Mouse (Mus musculus) left cerebral cortex, postnatal 25 days (tissue): ENCODE results near the gene Psen1. TPM values are rescaled to one million over a fixed set of nuclear protein-coding genes. Genes with fewer than 3 reads are reported as not detected.

Experiments
- DNase-seq, 2 experiments: peaks; one replicate each; pipeline ENCODE4 v3.0.0; 2022; ENCODE audit warnings: low spot score in 2 of 2, mixed read lengths in 1 of 2
- intact Hi-C: fragments of 180-260 bp; cut with DNase I; formaldehyde crosslinking; loops from one replicate; pipeline ENCODE4 v1.15.1; 2025
- total RNA-seq, 2 experiments: library from RNA; stranded (reverse); gene quantifications; 2 replicates each; pipeline ENCODE4 v1.2.3; 2021

Gene Psen1
- total RNA-seq, 2 experiments from 2014 or later = 64.9 to 68.1 TPM

DNA sequence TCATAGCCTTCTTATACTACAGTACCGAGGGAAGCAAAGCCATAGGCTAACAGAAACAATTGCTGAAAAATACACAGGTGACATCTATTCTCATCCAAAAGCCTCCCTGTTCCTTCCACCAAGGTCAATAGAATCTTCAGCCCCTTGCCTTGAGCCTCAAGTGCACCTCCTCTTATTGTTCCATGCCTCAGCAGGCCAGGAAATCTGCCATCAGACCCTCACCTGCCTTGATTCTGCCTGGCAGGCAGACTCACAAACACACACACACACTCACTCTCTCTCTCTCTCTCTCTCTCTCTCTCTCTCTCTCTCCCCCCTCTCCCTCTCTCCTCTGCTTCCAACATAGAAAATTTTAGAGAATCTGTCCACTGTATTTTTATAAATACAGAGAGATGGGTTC is 31.5 kb downstream of the Psen1 start:
- intact Hi-C loops = no loop called here
- DNase-seq = no peak

DNA sequence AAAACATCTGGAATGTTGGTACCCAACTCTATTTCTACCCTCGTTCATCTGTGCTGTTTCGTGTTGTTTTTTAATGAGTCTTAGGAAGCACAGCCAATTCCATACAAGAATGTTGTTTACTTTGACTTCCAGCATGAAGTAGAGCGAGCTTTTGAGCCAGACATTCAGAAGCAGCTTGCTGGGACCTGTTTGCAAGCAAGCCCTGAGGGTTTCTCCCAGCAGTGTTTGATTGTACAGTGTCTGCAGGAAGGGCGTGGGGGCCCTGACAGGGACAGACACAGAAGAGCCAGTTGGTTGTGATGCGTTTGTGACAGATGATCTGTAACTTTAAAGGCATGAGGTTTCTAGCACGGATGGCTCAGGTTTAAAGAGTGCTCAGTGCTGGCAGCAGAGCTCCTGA is 33.3 kb downstream of the Psen1 start:
- DNase-seq = no peak
- intact Hi-C loops = no loop called here

DNA sequence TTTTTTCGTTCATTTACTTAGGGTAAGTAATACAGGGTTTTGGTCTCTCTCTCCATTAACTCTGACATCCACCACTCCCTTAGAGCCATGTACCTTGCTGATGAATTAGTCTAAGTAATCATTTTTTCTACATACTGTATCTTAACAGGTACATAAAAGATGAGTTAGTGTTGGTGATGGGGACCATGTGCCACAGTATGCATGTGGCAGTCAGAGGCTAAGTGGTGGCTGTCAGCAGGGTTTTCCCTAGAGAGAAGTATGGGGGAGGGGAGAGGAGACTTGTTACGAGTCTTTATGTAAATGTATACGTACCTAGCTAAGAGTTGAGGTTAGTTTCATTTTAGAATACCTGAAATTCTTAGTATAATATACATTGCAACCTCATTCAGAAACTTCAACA is 35.1 kb downstream of the Psen1 start:
- no peak for DNase-seq
- intact Hi-C loops = no loop called here

- DNase-seq = peak in 1 of 2 experiments; percentile 49
- intact Hi-C loops = no loop called here
Observed at GRCm38 (mm10) chr12:83726510-83727308, 38.8 kb downstream of the Psen1 start.

DNA sequence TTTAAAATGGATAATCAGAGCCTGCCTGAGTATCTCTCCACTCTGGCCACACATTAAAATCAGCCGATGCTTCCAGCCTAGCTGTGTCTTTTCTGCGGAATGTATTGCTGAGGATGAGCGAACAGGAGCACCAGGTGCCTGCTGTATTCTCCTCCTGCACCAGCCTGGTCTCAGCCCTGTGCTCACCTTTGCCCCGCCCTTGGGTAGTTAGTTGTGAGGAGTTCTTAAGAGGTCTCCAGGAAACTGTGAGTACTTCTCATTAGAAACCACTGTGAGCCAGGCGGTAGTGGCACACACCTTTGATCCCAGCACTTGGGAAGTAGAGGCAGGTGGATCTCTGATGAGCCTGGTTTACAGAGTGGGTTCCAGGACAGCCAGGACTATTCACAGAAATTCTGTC is 44.3 kb downstream of the Psen1 start:
- intact Hi-C loops = no loop called here

DNA sequence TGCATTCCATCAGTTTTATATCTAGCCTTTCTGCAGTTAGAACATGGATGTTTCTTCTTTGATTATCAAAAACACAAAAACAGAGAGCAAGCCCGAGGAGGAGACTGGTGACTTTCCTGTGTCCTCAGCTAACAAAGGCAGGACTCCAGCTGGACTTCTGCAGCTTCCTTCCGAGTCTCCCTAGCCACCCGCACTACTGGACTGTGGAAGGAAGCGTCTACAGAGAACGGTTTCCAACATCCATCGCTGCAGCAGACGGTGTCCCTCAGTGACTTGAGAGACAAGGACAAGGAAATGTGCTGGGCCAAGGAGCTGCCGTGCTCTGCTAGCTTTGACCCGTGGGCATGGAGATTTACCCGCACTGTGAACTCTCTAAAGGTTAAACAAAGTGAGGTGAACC is 46.1 kb downstream of the Psen1 start:
- intact Hi-C loops = no loop called here
- no peak for DNase-seq

More for the DNA sequence above, 44.3 kb downstream of the Psen1 start:
- DNase-seq = no peak

DNA sequence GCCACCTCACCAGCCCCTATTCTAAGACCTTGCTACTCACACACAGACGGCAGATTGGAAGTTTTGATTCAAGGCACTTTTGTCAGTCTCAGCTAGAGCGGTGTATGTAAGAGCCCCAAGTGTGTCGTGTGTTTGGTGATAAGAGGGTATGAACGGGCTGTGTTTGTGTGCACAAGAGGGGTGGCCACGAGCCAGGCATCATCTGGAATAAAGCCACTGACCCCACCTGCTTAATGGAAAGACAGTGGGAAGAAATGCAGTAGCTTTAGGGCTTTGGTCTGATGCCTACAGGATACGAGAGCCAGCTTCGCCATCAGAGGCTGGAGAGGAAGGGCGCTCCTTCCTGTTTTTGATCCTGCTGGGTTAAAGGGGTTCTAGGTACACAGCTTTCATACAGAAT is 48.3 kb downstream of the Psen1 start:
- intact Hi-C loops = no loop called here
- DNase-seq = no peak

GRCm38 (mm10) chr12:83738651-83739050 is 50.7 kb downstream of the Psen1 start:
- intact Hi-C loops = no loop called here
- no peak for DNase-seq

- DNase-seq = no peak
- intact Hi-C loops = no loop called here
Observed at GRCm38 (mm10) chr12:83741722-83742121, 53.8 kb downstream of the Psen1 start.

GRCm38 (mm10) chr12:83742834-83743233 is 54.9 kb downstream of the Psen1 start:
- DNase-seq = no peak
- intact Hi-C loops = no loop called here

- intact Hi-C loops = no loop called here
- DNase-seq = no peak
Observed at GRCm38 (mm10) chr12:83743712-83744111, 55.8 kb downstream of the Psen1 start.

DNA sequence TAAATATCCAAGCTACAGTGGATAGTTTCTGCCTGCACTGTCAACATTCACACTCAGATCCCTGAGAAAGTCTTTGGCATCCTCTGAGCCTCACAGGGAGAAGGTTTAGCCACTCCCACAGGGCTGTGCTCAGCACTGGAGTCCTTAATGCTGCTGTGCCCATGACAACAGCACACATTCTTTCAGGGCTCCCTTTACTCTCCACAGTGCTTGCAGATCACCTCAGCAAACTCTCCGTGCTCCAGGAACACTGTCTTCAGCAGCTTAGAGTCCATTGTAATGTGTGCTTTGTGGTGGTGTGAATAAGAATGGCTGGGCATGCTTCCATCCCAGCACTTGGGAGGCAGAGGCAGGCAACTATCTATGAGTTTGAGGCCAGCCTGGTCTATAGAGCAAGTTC is 61.2 kb downstream of the Psen1 start:
- intact Hi-C loops = no loop called here
- no peak for DNase-seq

- no peak for DNase-seq
- intact Hi-C loops = no loop called here
Observed at GRCm38 (mm10) chr12:83752495-83752894, 64.5 kb downstream of the Psen1 start.

DNA sequence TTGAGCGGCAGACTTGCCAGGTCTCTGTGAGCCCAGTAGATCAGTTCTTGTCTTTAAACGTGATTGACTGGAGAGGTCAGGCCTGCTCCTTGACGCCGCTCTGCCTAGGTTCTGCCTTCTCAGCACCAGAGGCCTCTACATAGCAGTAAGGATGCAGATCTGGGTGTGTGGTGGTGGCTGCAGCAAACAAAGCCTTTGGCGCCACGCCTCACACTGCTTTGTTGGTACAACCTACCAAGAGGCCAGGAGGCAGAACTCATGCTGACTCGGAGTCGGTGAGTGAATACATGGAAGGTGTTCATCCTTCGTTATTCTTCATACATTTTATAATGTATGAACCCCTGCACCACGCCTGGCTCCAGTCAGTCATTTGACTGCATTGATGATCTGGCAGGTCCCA is 70.8 kb downstream of the Psen1 start:
- intact Hi-C loops = no loop called here
- DNase-seq = no peak

- intact Hi-C loops = no loop called here
Observed at GRCm38 (mm10) chr12:83760201-83760600, 72.2 kb downstream of the Psen1 start.

DNA sequence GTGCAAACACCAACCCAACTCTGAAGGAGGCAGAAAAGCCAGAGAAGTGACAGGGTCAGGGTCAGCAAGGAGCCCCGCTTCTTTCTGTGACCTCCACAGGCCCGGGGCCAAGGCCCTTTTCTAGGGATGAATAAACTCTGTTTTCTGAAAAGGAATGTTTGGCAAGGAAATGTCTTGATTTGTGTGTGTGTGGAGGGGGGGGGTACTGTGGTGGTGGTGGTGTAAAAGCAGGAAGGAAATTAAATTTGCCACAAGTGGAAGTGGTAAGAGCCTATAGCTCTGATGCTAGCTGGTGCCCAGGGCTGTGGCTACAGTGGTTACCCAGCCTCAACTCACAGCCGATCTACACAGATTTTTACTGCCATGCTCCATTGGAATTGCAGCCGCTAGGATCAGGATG is 74.8 kb downstream of the Psen1 start:
- intact Hi-C loops = no loop called here
- no peak for DNase-seq

More at GRCm38 (mm10) chr12:83760201-83760600, 72.2 kb downstream of the Psen1 start:
- no peak for DNase-seq

DNA sequence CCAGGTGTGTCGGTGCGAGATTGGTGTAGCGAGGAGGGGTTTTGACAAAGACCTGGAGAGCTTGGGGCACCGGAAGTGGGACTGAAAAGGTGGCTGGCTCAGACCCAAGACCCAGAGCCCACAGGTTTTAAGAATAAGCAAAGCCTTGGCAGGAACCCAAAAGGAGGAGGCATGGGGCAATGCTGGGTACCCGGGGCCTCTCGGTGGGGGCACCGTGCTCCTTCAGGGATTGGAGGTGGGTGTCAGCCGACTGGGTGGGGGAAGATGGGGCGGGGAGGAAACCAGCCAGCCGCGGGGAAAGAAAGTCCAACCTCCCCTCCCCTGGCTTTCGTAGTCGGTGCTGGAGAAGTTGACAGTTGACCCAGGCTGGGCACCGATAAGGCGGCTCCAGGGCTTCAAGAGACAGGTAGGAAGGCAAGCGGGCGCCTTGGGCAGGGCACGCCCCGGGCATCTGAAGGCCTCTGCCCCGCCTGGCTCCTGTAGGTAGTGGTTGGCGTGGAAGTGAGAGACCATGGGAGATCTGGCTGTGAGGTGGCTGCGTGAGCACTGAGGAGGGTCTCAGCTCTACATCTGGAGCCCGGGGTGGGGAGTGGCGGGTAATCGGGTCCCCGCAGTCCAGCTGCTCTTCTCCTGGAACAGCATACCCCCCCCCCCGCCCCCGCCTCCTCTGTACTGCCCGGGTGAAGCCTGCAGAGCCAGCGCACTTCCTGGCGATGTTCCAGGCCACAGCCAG is 75.5 kb downstream of the Psen1 start, which contains the start of gene Papln:
Gene Papln (plus strand): TSS at position 324 of the 733 bp plus-strand sequence.
- DNase-seq = no peak
- intact Hi-C loops = no loop called here

- peak in 1 of 2 experiments; percentile 24 for DNase-seq
- intact Hi-C loops = no loop called here
Observed at GRCm38 (mm10) chr12:83764044-83764365, 76.1 kb downstream of the Psen1 start.

DNA sequence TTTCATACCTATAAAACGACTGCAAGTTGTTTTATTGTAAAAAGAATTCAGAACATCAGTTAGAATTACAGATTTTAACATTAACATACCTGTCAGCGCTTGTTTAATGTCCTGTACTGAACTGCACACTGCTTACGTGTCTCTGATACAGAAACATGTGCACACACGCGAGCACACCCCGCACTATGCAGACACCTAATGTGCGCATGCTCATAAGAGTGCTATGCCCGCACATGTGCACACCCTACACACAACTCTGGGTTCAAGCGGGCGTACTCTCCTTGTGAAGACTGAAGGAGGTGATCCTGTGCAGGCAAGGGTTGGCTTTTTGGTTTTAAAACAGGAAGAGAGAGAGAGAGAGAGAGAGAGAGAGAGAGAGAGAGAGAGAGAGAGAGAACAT is 76.6 kb downstream of the Psen1 start:
- no peak for DNase-seq
- intact Hi-C loops = no loop called here

DNA sequence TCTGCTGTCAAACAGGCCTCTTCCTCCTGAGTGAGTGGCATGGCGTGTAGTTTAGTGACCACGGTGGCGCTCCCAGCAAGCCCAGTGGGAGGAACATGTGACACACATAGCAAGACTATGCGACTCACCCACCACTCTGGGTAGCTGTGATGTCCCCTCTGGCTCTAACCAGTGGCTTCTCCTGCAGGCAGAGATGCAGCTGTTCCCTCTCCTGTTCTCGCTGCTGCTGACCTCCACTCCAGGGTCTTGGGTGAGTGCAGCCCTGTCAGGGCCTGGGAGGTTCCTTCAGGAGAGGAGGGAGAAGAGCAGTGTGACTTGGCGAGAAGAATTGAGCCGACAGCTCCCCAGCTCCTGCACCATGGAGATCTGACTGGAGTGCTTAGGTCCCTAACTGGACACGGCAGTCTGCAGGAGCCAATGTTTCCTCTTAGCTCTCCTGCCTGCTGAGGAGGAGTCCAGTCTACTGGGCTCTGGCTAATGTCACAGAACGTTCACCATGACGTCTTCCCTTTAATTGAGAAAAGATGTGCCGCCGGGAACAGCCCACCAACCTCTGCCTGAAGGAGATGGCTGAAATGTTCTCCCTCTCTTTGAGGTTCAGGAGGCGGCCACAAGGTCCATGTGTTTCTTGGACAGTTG is 78.1 kb downstream of the Psen1 start:
- intact Hi-C loops = no loop called here

DNA sequence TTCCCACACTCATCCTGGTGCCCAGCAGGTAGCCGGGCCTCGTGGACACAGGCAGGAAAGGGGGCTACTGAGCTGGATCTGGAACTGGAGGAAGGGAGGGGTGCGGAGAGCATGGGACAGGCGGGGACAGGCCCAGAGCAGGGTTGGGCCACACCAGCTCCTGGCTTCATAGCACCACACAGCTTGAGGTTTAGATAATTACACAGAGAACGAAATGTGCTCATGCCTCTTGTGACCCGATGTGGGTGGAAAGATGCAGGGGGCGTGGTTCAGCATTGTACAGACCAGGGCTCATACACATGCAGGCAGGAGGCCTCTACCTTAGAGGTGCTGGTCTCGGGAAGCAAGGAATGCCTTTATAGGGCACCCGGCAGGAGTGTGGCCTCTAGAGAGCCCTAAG is 79.9 kb downstream of the Psen1 start:
- intact Hi-C loops = no loop called here
- DNase-seq = no peak

More for the DNA sequence above, 78.1 kb downstream of the Psen1 start:
- DNase-seq = no peak
